Mouse (Mus musculus) naive thymus-derived CD4-positive, alpha-beta T cell, adult 2 months (primary cell): Measurements from ENCODE around the gene Scgb1a1.
A peak's percentile ranks its signal among the peaks of the same experiment; 100 is the strongest.
"Not testable (repeated sequence)": the region's sequence is repeated elsewhere in the genome, so short reads cannot be mapped to it uniquely, and the experiment has no call there.

Experiments
- DNase-seq: peaks from one replicate; pipeline ENCODE4 v3.0.0-alpha.2; 2011; ENCODE audit warnings: low read depth

The Scgb1a1 gene

GRCm38 (mm10) chr19:9067292-9067691 is 20.5 kb downstream of the Scgb1a1 start:
- peak; percentile 50 for DNase-seq

GRCm38 (mm10) chr19:9065621-9066561 is 21.9 kb downstream of the Scgb1a1 start:
- peak; percentile 83 for DNase-seq

GRCm38 (mm10) chr19:9063831-9064230 is 23.9 kb downstream of the Scgb1a1 start:
- no peak for DNase-seq

GRCm38 (mm10) chr19:9062822-9063221 is 24.9 kb downstream of the Scgb1a1 start:
- DNase-seq = no peak

GRCm38 (mm10) chr19:9061221-9061893 is 26.4 kb downstream of the Scgb1a1 start:
- no peak for DNase-seq

GRCm38 (mm10) chr19:9060103-9060502 is 27.7 kb downstream of the Scgb1a1 start:
- no peak for DNase-seq

GRCm38 (mm10) chr19:9059391-9059790 is 28.4 kb downstream of the Scgb1a1 start:
- DNase-seq = no peak

GRCm38 (mm10) chr19:9058944-9059343 is 28.8 kb downstream of the Scgb1a1 start:
- no peak for DNase-seq

GRCm38 (mm10) chr19:9058331-9058884 is 29.4 kb downstream of the Scgb1a1 start:
- no peak for DNase-seq

- DNase-seq = no peak
Measured at GRCm38 (mm10) chr19:9057679-9058078, 30.1 kb downstream of the Scgb1a1 start.

- peak; percentile 89 for DNase-seq
Measured at GRCm38 (mm10) chr19:9055703-9056355, 31.9 kb downstream of the Scgb1a1 start.

GRCm38 (mm10) chr19:9055153-9055552 is 32.6 kb downstream of the Scgb1a1 start:
- peak; percentile 88 for DNase-seq

- peak; percentile 57 for DNase-seq
Measured at GRCm38 (mm10) chr19:9052803-9053431, 34.8 kb downstream of the Scgb1a1 start.

GRCm38 (mm10) chr19:9051985-9052384 is 35.8 kb downstream of the Scgb1a1 start:
- not testable (repeated sequence) for DNase-seq

- no peak for DNase-seq
Measured at GRCm38 (mm10) chr19:9050294-9051229, 37.2 kb downstream of the Scgb1a1 start.

GRCm38 (mm10) chr19:9048981-9049687 is 38.6 kb downstream of the Scgb1a1 start:
- DNase-seq = no peak

GRCm38 (mm10) chr19:9047946-9048387 is 39.8 kb downstream of the Scgb1a1 start:
- DNase-seq = no peak

GRCm38 (mm10) chr19:9047207-9047945 is 40.4 kb downstream of the Scgb1a1 start:
- no peak for DNase-seq

- DNase-seq = peak; percentile 51
Measured at GRCm38 (mm10) chr19:9044291-9044690, 43.5 kb downstream of the Scgb1a1 start.
